Mouse (Mus musculus): Measurements from ENCODE around the gene Rnft2.

Rnft2 gene

DNA sequence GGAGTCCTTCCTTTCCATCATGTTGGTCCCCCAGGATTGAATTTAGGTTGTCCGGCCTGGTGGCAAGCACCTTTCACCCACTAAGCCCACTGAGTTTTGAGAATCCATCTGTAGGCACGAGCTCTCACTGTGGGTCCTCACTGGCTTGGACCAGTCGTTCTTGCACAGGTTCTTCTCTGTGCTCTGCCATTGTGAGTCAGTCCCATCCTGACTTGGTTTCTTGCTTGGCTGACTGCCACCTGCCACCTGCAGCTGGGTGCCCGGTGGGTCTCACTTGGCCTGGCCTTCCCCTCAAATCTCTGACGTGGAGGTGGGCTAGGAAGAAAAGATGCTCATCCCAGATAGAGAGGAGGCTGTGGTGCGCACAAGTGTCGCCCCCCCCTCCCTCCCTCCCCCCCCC lies 6.1 kb upstream of the Rnft2 start:
- no peak for DNase-seq (ENCODE audit: low spot score)

DNA sequence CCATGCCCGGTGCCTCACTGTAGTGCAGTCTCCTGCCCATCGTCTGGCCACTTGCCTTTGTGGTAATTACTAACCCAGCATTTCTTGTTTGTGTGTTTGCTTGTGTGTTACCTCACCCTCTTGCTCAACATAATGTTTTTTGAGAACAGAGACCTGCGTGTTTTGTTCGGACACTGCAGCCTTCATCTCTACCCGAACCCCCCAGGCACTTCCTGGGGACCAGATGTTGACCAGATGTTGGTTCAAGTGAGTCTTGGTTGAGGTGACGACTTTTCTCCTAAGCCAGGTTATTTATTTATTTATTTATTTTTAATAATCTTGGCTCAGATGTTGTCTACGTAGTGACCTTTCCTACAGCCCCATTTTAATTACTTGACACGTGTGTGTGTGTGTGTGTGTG lies 2.5 kb upstream of the Rnft2 start:
- DNase-seq (ENCODE audit: low spot score): no peak

DNA sequence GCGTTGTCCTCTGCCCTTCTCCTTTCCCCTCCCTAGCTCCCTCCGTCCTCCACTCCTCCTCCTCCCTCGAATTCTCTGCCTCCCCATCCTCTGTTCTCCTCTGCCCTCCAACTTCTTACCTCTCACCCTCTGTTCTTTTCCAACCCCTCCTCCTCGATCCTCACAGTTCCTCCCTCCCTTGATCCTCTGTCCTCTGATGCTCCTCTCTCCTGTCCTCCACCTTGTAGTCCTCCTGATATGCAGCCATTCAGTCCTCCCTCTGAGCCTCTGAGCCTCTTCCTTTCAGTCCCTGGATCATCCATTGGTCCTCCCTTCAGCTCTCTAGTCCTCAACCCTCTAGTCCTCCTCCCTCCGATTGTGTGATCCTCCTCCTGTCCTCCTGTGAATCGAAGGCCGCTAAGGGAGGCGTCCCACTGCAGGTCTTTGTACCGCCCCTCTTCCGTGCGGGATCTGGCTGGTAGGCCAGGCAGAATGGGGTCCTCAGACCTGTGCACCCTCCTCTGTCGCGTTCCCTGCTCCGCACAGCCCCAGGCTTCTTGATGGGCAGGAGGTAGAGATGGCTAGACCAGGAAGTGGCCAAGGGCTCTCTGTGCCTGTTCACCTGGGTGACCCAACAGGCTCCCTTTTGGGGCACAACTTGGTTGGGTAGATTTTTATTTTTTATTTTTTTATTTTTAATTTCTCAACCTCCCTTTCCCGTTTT lies 841 bp upstream of the Rnft2 start:
- no peak for DNase-seq (ENCODE audit: low spot score)

DNA sequence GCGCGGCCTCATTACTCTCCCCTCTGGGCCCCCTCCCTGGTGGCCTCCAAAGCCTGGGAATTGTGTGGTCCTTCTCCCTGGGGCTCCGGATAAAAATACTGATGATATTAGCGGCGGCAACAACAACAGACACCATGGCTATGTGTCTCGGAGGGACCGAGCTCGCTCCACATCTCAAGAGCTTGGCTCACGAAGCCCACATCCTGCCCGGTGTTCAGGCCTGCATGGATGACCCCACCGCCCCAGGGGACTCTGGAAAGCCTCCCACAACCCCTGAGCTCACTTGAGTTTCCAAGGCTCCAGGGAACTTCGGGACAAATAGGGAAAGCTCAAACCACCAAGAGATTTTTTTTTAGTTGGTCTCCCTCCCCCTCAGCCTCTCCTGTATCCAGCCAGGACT lies 5.2 kb downstream of the Rnft2 start:
- DNase-seq (ENCODE audit: low spot score): no peak

DNA sequence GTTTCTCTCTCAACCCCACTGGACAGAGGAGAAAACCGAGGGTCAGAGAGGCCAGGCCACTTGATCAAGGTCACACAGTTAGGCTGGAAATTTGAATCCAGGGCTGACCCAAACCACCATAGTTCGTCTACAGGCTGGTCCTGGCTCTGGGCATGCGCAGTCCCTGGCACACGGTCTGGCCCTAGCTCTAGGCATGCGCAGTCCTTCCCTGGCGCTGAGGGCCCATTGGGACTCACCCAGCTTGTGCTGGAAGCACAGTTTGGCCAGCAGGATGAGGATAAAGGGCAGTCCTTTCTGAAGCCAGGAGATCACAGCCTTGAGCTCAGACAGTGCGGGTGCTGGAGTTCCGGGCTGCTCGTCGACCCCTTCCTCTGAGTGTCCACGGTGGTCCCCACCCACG lies 8.0 kb downstream of the Rnft2 start:
- DNase-seq (ENCODE audit: low spot score): no peak

DNA sequence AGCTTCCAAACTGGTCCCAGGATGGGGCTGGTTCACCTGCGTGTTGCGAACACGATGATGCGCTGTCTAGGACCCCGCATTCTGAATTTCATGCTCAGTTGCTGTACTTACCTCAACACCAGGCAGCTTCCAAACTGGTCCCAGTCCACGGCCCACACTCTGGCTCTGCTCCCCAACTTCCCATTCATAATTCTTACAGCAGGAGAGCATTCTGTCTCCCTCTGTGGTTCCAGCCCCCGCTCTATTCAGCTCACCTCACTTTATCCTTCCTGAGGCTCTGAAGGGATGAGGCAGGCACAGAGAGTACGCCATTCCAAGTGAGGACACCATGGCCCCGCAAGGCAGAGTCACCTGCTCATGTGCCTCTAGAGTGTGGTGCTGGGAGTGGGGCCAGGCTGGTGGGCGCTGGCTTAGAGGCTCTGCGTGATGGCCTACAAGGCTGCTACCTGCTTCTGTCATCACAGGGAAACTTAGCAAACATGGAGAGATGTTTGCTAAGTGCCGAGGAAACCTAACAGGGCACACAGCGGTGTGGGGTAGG lies 14.8 kb downstream of the Rnft2 start:
- no peak for DNase-seq (ENCODE audit: low spot score)

DNA sequence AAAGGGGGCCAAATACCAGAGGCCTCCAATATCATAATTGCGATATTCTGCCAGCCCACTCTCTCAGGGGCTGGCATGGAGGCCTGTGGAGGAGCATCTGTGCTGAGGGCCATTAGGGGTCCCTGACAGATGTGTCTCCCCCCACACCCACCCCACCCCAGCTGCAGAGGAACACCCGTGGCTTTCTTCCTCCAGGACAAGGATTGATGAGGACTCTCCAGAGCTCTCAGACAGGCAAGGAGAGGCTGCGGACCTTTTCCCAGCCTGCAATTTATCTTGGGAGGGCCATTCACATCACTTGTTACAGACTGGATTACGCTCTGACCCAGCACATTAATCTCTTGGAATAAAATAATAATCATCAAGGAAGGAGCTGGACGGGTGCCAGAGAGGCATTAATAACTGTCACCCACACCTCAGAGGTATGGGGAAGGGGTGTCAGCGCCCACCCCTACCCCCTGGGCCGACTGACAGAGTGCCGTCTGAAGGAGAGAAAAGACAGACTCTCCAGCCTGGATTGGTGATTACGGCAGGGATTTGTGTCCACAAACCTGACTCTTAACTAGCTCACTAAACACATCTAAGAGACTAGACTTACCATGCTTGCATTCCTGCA lies 21.7 kb downstream of the Rnft2 start:
- no peak for DNase-seq (ENCODE audit: low spot score)

DNA sequence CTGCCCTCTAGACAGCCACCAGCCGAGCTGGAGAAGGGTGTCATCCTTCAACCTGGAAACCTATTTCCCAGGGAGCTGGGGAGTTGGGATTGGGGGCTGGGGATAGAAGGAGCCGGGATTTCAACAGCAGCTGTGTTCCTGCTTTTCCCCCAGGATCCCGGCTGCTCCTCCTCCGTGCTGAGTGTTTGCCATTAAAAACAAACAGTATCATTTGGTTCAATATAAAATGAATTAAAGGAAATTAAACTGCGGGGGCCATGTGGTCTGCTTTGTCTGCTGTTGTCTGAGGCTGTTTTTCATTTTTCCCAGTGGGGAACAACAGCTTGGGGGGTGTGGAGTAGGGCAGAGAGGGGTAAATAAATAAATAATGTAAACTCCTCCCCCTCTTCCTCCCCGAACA lies 27.5 kb downstream of the Rnft2 start:
- no peak for DNase-seq (ENCODE audit: low spot score)

DNA sequence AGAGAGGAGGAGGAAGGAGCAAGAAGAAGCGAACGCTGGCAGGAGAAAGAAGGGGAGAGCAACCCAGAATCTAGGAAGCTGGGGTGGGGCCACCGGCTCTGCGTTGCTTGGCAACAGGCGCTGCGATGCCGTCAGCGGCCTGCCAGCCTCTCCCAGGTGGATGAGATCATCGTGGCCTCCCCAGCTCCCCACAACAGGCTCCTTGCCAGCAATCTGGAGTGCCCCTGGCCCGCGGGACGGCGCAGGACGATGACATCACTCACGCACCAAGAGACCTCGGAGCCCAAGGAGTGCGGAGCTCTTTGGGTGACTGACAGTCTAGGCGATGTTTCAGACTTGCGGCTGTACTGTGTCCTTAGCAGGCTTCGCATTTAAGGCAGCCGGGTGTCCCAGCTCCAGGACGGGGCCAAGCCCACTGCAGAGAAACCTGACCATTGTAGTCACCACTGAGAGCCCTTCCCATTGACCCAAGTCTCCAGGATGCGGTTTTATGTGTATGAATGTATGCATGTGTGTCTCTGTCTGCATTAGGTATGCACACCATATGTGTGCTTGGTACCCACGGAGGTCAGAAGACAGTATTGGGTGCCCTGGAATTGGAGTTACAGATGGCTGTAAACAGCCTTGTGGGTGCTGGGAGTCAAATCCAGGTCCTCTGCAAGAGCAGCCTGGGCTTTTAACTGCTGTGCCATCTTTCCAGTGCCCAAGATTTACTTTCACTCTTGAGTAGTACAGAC lies 30.3 kb downstream of the Rnft2 start:
- peak; percentile 16 for DNase-seq (ENCODE audit: low spot score)

DNA sequence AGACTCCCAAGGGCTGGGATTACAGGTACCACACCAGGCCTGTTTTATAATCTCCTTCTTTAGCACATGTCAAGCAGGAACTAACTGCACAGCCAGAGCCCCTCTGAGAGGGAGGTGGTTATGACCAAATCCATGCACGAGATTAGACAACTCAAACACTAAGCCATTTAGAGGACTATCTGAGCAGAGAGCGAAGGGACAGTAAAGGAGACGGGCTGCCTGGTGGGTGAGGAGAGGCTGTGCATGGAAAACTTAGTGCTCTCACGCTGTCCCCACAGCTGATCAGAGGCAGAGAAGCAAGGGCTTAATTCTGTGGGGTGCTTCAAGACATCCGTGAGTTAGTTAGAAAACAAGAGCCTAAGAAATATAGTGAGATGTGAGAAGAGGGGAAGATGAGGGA lies 30.9 kb downstream of the Rnft2 start:
- DNase-seq (ENCODE audit: low spot score): no peak

DNA sequence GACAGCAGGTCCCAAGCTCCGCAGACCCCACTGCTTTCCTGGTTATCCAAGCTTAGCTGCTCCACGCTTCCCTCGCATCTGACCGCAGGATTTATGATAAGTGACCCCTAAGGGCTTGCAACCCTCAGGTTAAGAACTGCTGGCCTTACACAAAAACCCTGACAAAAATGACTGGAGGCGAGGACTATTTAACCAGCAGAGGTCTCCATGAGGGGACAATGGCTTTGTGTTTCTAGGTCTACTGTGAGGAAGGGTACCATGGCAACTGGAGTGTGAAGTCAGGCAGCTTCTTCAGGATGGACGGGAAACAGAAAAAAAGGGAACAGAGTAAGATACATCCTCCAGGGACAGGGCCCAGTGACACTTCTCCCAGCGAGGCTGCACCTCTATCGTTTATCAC lies 39.1 kb downstream of the Rnft2 start:
- no peak for DNase-seq (ENCODE audit: low spot score)

DNA sequence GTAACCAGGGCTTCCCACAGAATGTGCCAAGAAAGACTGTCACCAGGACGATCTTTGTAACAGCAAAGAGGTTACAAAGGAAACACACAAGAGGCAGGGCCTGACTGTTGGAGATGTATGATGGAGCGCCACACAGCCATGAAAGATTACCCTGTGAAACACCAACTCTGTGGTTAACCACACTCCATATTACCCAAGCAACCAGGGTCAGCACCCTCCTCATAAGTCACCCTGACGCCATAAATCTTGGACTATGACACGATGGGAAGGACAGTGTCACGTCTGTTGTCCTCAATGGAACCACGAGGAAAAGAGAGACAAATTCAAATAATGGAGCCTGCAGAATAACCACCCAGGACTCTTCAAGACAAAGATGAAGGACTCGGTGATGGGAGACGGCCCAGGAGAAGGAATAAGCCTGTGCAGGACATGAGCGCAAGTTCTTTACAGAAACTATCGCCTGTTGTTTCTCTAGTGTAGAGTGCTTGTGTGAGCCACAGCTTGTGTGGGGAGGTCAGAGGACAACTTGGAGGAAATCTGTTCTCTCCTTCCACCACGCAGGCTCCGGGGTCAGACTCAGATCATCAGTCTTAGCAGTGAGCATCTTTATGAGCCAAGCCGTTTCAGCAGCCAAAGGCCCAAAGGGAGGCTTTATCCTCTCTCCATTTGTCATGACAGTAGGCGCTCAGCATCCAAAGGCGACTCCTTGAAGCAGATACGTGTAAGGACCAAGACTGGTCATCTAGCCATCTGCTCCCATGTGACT lies 40.1 kb downstream of the Rnft2 start:
- DNase-seq (ENCODE audit: low spot score): no peak

DNA sequence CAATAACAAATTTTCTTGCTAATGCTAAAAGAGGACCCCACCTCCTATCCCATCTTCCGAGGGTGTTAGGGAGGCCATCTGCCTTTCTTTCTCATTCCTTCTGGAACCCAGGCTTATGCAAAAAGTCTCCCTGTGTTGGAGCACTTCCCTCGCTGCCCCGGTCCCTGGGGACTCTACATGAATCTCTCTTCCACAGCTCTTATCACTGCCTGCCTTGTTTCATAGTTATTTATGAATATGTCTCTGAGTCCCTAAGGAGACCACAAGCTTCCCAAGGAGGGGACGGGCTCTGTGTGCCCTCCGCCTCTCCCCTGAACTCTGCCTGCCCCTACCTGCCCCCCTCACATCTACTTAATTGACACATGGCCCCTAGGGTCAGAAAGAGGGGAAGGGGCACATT lies 45.2 kb downstream of the Rnft2 start:
- DNase-seq (ENCODE audit: low spot score): no peak

DNA sequence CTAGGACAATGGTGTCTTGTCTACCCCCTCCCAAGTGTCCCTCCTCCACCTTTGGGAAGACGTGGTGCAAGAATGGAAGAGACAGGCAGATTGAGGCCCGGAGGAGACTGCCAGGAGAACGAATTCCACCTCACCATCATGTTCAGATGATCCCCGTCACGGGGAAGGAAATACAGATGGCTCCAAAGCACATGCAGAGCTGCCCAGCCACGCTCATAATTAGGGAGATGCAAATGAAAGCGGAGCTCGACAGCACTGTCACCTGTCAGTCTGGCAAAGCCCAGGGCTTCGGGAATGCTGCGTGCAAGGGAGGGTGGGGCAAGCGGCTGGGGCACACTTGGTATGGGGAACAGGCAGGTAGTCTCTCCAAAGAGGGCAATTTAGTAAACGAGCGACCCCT lies 47.5 kb downstream of the Rnft2 start:
- DNase-seq (ENCODE audit: low spot score): no peak

DNA sequence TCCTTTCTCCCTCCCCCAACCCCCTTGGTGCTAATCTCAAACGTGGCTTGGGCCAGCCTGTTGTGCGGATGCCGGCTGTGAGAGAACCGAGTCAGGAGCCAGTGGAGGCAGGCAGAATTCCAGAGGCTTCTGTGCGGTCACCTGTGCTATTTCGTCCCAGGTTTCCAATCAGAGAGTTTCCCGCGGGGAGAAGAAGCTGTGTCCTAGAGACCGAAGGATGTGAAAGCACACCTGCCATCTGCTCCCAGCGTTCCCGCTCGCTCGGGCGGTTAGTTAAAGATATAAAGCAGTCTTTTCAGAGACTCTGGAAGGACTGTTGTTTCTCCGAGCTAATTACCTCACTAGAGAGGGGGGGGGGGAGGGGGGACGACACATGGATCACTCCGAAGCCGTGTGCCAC lies 52.7 kb downstream of the Rnft2 start:
- DNase-seq (ENCODE audit: low spot score): no peak

DNA sequence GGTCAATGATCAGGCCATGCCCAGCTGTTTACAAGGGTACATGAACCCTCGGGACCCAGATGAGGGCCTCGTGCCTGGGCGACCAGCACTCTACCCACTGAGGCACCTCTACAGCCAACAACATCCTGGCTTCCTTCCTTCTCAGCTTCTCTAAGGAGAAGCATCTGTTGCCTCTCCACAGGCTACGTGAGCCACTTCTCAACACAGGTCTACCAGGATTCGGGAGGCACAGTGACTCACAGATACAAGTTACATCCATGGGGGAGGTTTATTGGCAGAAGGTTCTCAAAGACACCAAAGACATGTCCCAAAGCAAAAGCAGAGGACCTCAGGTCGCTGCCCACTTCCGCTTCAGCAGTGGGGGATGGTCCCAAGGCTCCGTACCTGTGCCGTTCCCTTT lies 54.4 kb downstream of the Rnft2 start:
- no peak for DNase-seq (ENCODE audit: low spot score)

DNA sequence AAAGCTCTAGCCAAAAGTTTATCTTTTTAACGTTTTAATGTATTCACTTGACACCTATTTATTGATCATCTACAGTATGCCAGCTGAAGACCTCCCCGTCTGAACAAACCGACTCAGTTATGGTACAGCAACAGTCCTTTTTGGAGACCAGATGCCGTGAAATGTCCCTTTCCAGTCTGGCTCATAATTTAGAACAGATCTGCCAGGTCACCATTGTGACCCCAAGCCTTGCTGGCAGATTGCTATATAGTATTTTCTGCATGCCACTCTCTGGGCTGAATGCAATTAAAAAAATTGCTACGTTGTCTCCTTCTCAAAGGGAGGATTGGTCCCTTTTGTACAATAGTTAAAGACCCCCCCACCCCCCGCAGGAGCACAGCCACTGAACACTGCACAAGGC lies 56.6 kb downstream of the Rnft2 start:
- no peak for DNase-seq (ENCODE audit: low spot score)

DNA sequence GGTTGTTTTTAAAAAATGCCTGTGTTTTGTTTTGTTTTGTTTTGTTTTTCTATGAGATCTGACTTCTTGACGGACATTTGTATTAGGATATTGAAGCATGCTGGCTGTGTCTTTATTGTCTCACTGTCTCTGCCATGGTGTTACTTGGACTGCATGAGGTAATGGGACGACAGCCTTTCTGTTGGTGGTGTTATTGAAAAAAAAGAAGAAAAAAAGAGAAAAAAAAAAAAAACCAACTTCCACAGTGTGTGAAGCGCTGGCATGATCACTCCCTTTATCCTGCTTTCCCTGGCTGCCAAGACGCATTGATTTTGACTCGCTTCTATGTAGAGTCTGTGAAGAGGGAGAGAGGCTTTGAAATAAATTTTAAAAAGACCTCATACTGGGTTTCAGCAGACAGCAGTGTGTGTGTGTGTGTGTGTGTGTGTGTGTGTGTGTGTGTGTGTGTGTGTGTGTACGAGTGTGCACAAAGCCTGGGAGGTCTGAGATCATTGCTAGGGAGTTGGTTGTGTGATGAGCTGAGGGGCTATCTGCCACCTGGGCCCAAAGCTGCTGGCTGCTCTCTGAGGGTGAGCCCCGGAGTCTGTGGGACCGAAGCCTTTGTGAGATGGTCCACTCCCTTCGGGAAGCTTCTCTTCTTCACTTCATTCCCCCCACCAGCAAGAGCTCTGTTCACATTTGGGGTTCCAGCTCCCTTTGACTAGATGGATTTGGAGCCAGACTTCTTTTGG lies 57.8 kb downstream of the Rnft2 start:
- DNase-seq (ENCODE audit: low spot score): no peak

DNA sequence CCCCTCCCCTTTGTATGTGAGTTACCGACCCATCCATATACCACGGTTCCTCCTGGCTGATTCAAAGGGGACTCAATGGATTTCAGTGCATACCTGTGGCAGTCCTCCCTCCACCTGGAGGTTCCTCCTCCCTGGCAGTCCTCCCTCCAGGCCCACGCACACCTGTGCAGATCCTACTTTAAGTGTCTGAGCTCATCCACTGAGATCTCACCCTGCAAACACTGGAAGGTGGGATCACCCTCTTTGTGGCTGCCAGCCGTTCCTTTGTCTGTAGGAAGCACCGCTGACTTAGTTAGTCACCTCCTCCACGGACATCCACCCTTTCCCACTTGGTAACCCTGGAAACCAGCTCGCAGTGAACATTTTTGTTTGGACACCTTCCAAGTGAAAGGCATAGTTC lies 67.3 kb downstream of the Rnft2 start:
- no peak for DNase-seq (ENCODE audit: low spot score)

DNA sequence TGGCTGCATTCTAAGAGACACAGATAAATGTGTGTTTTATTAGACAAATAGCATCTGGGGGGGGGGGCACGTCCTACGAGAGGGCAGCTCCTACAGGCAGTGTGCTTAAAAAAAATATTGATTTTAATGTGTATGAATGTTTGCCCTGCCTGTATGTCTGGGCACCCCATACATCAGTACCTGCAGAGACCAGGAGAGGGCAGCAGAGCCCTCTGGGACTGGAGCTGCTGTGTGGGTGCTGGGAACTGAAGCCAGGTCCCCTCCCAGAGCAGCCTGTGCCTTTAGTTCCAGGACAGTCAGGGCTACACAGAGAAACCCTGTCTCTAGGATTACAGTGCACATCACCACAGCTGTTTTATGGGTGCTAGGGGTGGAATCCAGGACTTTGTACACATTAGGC lies 69.8 kb downstream of the Rnft2 start:
- no peak for DNase-seq (ENCODE audit: low spot score)

DNA sequence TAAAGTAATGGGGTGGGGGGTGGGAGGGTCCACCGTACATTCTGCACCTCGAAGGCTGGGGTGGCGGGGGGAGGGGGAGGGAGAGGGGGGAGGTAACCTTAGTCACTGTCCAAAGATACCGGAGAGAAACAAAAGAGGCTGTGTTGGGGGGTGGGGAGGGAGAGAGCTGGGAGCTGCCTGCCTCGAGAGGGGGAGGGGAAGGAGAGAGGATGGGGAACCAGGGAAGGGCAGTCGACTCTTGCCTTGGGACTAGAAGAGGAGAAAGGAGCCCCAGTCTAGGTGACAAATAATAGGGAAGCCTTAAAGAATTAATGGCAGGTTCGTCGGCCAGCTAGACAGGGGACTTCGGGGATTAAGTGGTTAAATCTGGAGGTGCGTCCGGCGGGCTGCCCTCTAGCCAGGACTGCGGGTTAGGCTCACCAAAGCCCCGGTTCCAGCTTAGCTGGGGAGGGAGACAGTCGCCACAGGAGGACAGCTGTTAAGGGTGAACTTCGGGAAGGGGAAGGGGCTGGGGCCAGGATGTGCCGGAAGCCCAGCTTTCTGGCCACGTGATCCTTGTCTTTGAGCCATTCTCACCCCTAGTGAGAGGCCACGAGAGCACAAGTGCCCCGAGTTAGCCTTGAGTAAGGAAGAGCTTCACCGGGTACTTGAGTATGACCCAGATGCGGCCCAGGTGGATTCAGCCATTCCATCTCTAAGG lies 70.5 kb downstream of the Rnft2 start:
- DNase-seq (ENCODE audit: low spot score): no peak

All from yolk sac, embryonic 10.5 days (tissue).